Mouse (Mus musculus) liver, embryonic 15.5 days (tissue): ENCODE results near the gene Trim44. TPM values are rescaled to one million over a fixed set of nuclear protein-coding genes. Genes with fewer than 3 reads are reported as not detected.

ENCODE experiments used
- ATAC-seq: fragments of 200-750 bp; cut with Nextera tagmentation; 2 replicates; pipeline ENCODE4 v1.8.0; 2017; ENCODE audit warnings: moderate number of reproducible peaks, mild to moderate bottlenecking, moderate library complexity; ENCODE audit not compliant: insufficient read depth
- H3K27ac ChIP-seq: fragments of 300-500 bp; sonication (generic); replicated peaks from 2 replicates; pipeline ENCODE4 v1.5.1; 2015; ENCODE audit warnings: mild to moderate bottlenecking, inconsistent platforms
- H3K27me3 ChIP-seq: fragments of 300-500 bp; sonication (generic); 2 replicates; pipeline ENCODE4 v1.6.1; 2015; ENCODE audit warnings: mild to moderate bottlenecking, inconsistent platforms
- H3K36me3 ChIP-seq: fragments of 300-500 bp; sonication (generic); replicated peaks from 2 replicates; pipeline ENCODE4 v1.6.1; 2015; ENCODE audit warnings: moderate library complexity, mild to moderate bottlenecking, inconsistent platforms
- H3K4me1 ChIP-seq: fragments of 300-500 bp; sonication (generic); replicated peaks from 2 replicates; pipeline ENCODE4 v1.6.1; 2015; ENCODE audit warnings: inconsistent platforms
- H3K4me2 ChIP-seq: fragments of 300-500 bp; sonication (generic); 2 replicates; pipeline ENCODE4 v1.6.1; 2015; ENCODE audit warnings: moderate library complexity, mild to moderate bottlenecking, inconsistent platforms
- H3K4me3 ChIP-seq: fragments of 300-500 bp; sonication (generic); replicated peaks from 2 replicates; pipeline ENCODE4 v1.5.1; 2015; ENCODE audit warnings: mild to moderate bottlenecking, inconsistent platforms
- H3K9ac ChIP-seq: fragments of 300-500 bp; sonication (generic); 2 replicates; pipeline ENCODE4 v1.6.1; 2015; ENCODE audit warnings: moderate library complexity, mild to moderate bottlenecking, inconsistent platforms
- H3K9me3 ChIP-seq: fragments of 300-500 bp; sonication (generic); replicated peaks from 2 replicates; pipeline ENCODE4 v1.6.1; 2016; ENCODE audit warnings: inconsistent platforms
- WGBS: fragments of 180-500 bp; shearing (Covaris S2); methylation state at CpG from one replicate; pipeline ENCODE4 v1.1.7; 2015; ENCODE audit warnings: mixed read lengths; ENCODE audit not compliant: insufficient replicate concordance; 5-methylcytosine and 5-hydroxymethylcytosine counted together
- polyA plus RNA-seq: library from polyadenylated mRNA; unstranded; fragments of >200 nt; fragmentation: Nextera tagmentation; extraction: Ambion mirVana; gene quantifications from 2 replicates; pipeline ENCODE4 v1.2.1, GENCODE M21; 2015

The Trim44 gene
- polyA plus RNA-seq, 1 experiment from 2014 or later, result 6.2 TPM

GRCm38 (mm10) chr2:102362266-102362665, 45.4 kb downstream of the Trim44 start:
- H3K9ac ChIP-seq, result no peak overlapping the region
- no peaks in the 10 kb centered on the region for H3K9me3 ChIP-seq
- WGBS, result 75% methylated on average over 2 of the region's 2 CpGs
- H3K36me3 ChIP-seq, result no peaks in the 10 kb centered on the region; the same call in 1 of the 2 replicates
- peaks cover 48% of the 10 kb centered on the region for H3K4me1 ChIP-seq
- no peak overlapping the region for H3K4me3 ChIP-seq
- H3K4me2 ChIP-seq, result no peak overlapping the region
- no peak for ATAC-seq
- H3K27me3 ChIP-seq, result no peaks in the 10 kb centered on the region
- no peak overlapping the region for H3K27ac ChIP-seq

- Histone ChIP-seq H3K9ac (no peak overlapping the region), H3K4me2 (no peak overlapping the region), H3K36me3 (peaks cover 6% of the 10 kb centered on the region; the same call in 1 of the 2 replicates), H3K27ac (no peak overlapping the region), H3K4me3 (no peak overlapping the region), H3K4me1 (no peaks in the 10 kb centered on the region), H3K27me3 (no peaks in the 10 kb centered on the region), H3K9me3 (no peaks in the 10 kb centered on the region)
- ATAC-seq, result no peak
- WGBS, result 81% methylated on average over 7 of the region's 7 CpGs
Measured at GRCm38 (mm10) chr2:102356879-102357695, 50.5 kb downstream of the Trim44 start.

- Histone ChIP-seq H3K4me1 (no peaks in the 10 kb centered on the region), H3K27ac (no peak overlapping the region), H3K36me3 (peaks cover 6% of the 10 kb centered on the region; the same call in 1 of the 2 replicates), H3K9ac (no peak overlapping the region), H3K27me3 (no peaks in the 10 kb centered on the region), H3K4me3 (no peak overlapping the region), H3K4me2 (no peak overlapping the region), H3K9me3 (no peaks in the 10 kb centered on the region)
- no peak for ATAC-seq
- 55% methylated on average over 1 of the region's 1 CpGs for WGBS
Measured at GRCm38 (mm10) chr2:102354076-102354475, 53.6 kb downstream of the Trim44 start.

GRCm38 (mm10) chr2:102341429-102341828, 66.2 kb downstream of the Trim44 start:
- Histone ChIP-seq H3K4me1 (no peaks in the 10 kb centered on the region), H3K9ac (no peak overlapping the region), H3K27ac (no peak overlapping the region), H3K36me3 (no peaks in the 10 kb centered on the region), H3K4me2 (no peak overlapping the region), H3K4me3 (no peak overlapping the region), H3K9me3 (no peaks in the 10 kb centered on the region), H3K27me3 (no peaks in the 10 kb centered on the region)
- WGBS, result 81% methylated on average over 2 of the region's 2 CpGs
- ATAC-seq, result no peak

DNA sequence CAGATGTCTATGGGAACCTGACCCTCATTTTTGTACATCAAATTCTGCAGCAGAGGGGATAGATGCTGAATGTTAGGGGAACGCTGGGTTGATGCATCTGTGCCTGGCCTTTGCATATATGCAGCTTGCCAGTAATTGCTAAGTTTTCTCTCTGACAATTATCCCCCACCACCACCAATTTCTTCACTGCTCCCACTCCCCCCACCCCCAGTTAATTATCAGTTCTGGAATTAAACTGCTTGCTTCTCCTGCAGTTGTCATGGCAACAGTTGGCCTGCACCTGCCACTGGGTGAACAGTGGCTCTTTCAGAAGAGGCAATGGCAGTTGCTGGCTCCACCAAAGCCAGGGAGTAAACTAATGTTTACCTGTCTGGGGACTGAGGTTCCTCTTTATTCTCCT, 70.8 kb downstream of the Trim44 start:
- no peak for ATAC-seq
- Histone ChIP-seq H3K9ac (no peak overlapping the region), H3K4me1 (no peaks in the 10 kb centered on the region), H3K9me3 (no peaks in the 10 kb centered on the region), H3K27me3 (no peaks in the 10 kb centered on the region), H3K4me2 (no peak overlapping the region), H3K27ac (no peak overlapping the region), H3K4me3 (no peak overlapping the region), H3K36me3 (no peaks in the 10 kb centered on the region)
- WGBS, result 81% methylated on average over 1 of the region's 1 CpGs

- H3K4me1 ChIP-seq, result no peaks in the 10 kb centered on the region
- H3K9ac ChIP-seq, result no peak overlapping the region
- no peaks in the 10 kb centered on the region for H3K9me3 ChIP-seq
- H3K36me3 ChIP-seq, result no peaks in the 10 kb centered on the region
- no peaks in the 10 kb centered on the region for H3K27me3 ChIP-seq
- H3K4me3 ChIP-seq, result no peak overlapping the region
- H3K4me2 ChIP-seq, result no peak overlapping the region
- H3K27ac ChIP-seq, result no peak overlapping the region
- ATAC-seq, result no peak
- 71% methylated on average over 2 of the region's 2 CpGs for WGBS
Measured at GRCm38 (mm10) chr2:102331932-102332331, 75.7 kb downstream of the Trim44 start.

- no peak for ATAC-seq
- H3K4me3 ChIP-seq, result no peak overlapping the region
Measured at GRCm38 (mm10) chr2:102331092-102331491, 76.5 kb downstream of the Trim44 start.

DNA sequence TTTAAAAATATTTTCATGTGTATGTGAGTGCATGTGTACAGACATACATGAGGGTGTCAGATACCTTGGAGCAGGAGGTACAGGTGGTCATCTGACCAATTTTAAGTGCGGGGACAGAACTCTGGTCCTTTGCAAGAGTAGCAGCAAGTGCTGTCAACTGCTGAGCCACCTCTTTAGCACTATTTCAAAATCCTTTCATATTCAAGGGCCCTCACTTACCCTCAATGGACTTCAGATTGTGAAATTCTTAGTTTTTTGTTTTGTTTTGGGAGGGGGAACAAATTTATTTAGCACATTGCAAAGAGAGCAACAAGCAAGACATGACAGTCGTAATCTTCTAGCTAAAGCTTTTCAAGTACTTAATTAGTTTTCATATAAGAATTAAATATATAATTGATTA, 81.7 kb downstream of the Trim44 start:
- Histone ChIP-seq H3K27me3 (no peaks in the 10 kb centered on the region), H3K36me3 (no peaks in the 10 kb centered on the region), H3K4me3 (no peak overlapping the region), H3K4me2 (no peak overlapping the region), H3K4me1 (no peaks in the 10 kb centered on the region), H3K9ac (no peak overlapping the region), H3K9me3 (no peaks in the 10 kb centered on the region), H3K27ac (no peak overlapping the region)
- WGBS, result 80% methylated on average over 2 of the region's 2 CpGs
- ATAC-seq, result no peak

More at GRCm38 (mm10) chr2:102331092-102331491, 76.5 kb downstream of the Trim44 start:
- 70% methylated on average over 3 of the region's 3 CpGs for WGBS
- H3K4me1 ChIP-seq, result no peaks in the 10 kb centered on the region
- H3K9ac ChIP-seq, result no peak overlapping the region
- no peak overlapping the region for H3K4me2 ChIP-seq
- no peaks in the 10 kb centered on the region for H3K9me3 ChIP-seq
- no peak overlapping the region for H3K27ac ChIP-seq
- no peaks in the 10 kb centered on the region for H3K36me3 ChIP-seq
- H3K27me3 ChIP-seq, result no peaks in the 10 kb centered on the region

DNA sequence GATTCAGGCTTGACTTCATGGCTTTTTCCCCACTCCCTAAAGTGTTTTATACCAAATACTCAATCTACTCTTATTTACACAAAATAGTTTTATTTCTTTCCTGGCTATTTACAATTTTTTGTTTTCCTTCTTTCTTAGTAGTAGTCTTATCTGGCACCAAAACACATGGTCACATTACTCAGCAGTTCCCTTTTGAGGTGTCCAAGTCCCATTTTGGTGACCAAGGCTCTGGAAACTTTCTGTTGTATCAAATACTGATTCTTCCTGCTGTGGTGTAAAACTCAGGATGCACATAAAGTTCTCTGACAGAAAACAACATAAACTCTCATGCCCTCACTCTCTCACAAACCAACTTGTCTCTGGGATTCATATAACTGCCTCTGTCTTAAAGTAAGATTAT, 83.3 kb downstream of the Trim44 start:
- H3K27ac ChIP-seq, result no peak overlapping the region
- H3K27me3 ChIP-seq, result no peaks in the 10 kb centered on the region
- H3K9me3 ChIP-seq, result no peaks in the 10 kb centered on the region
- H3K4me1 ChIP-seq, result no peaks in the 10 kb centered on the region
- no peak overlapping the region for H3K4me3 ChIP-seq
- no peak overlapping the region for H3K4me2 ChIP-seq
- ATAC-seq, result no peak
- no peaks in the 10 kb centered on the region for H3K36me3 ChIP-seq
- H3K9ac ChIP-seq, result no peak overlapping the region

- H3K9ac ChIP-seq, result no peak overlapping the region
- ATAC-seq, result no peak
- H3K4me2 ChIP-seq, result no peak overlapping the region
- H3K36me3 ChIP-seq, result no peaks in the 10 kb centered on the region
- no peaks in the 10 kb centered on the region for H3K4me1 ChIP-seq
- no peaks in the 10 kb centered on the region for H3K27me3 ChIP-seq
- no peak overlapping the region for H3K27ac ChIP-seq
- no peak overlapping the region for H3K4me3 ChIP-seq
- 69% methylated on average over 3 of the region's 3 CpGs for WGBS
- no peaks in the 10 kb centered on the region for H3K9me3 ChIP-seq
Measured at GRCm38 (mm10) chr2:102316540-102316939, 91.1 kb downstream of the Trim44 start.

DNA sequence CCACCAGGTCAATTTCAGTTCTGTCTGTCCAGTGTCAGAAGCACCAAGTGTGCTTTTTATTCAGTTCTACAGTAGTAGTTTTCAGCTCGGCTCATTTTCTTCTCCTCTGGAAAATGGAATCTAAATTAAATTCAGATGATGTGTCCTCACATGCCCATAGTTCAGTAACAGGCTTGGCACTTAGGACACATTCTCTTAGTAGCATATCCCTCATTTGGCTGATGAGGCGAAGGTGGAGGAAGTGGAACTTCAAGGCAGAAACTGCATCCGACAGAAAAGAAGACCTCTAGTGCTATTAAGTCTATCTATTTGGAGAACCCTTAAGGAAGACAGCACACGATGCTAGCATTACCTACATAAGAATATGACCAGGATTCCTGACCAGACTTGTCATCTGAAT, 92.5 kb downstream of the Trim44 start:
- H3K36me3 ChIP-seq, result no peaks in the 10 kb centered on the region
- H3K27ac ChIP-seq, result no peak overlapping the region
- H3K9me3 ChIP-seq, result no peaks in the 10 kb centered on the region
- ATAC-seq, result no peak
- no peak overlapping the region for H3K4me3 ChIP-seq
- H3K4me1 ChIP-seq, result no peaks in the 10 kb centered on the region
- no peaks in the 10 kb centered on the region for H3K27me3 ChIP-seq
- 65% methylated on average over 4 of the region's 4 CpGs for WGBS
- no peak overlapping the region for H3K4me2 ChIP-seq
- H3K9ac ChIP-seq, result no peak overlapping the region

DNA sequence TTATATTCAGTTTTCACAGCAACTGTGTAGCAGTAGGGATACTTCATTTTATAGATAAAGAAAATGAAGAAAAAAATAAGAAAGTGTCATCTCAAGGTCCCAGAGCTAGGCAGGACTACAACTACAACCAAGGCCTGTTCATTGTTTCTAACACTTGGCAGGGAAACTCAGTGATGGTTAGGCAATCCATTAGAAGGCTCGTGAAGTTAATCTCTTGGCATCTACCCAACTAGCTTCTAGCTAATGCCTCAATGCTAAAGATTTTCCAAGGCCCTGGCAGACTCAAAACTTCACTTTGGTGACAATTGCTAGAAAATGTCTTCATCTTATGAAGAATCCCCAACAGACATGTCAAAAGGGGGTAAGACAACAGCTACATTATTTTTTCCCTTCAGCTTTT, 93.0 kb downstream of the Trim44 start:
- H3K27me3 ChIP-seq, result no peaks in the 10 kb centered on the region
- no peak overlapping the region for H3K9ac ChIP-seq
- H3K36me3 ChIP-seq, result no peaks in the 10 kb centered on the region
- H3K9me3 ChIP-seq, result no peaks in the 10 kb centered on the region
- H3K4me1 ChIP-seq, result no peaks in the 10 kb centered on the region
- ATAC-seq, result no peak
- no peak overlapping the region for H3K27ac ChIP-seq
- no peak overlapping the region for H3K4me2 ChIP-seq
- H3K4me3 ChIP-seq, result no peak overlapping the region
- 49% methylated on average over 1 of the region's 1 CpGs for WGBS
